Mouse (Mus musculus): ENCODE measurements around the gene Atp6v0a4.
A peak's percentile ranks its signal among the peaks of the same experiment; 100 is the strongest.

Gene Atp6v0a4

DNA sequence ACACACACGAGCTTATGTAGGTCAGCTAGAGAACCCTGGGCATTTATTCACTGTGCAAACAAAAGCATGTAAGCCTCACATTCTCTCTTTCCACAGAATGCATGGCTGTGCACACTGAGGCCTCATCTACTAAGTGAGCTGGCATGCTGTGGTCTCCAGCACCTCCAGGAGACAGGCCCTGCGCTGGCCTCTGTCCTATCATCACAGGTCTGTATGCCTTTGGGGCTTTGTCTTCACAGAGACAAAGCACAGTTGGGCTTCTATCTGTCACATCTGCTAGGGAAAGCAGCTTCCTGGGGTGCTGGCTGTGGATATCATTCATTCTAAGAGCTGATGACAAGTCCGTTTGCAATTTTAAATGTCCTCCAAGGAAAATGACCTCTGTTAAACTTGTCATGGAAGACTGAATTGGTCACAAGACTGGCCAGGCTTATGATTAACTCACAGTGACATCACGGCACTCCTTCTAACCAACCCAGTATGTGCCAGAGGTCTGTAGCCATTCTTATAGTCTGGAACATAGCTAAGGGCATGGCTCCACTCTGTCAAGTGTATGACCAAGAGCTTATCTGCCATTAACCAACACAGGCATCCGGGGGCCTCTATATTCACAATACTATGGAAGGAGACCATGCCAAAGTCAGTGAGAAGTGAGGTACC lies 52.1 kb downstream of the Atp6v0a4 start:
- peak; percentile 32 for DNase-seq

- DNase-seq: no peak
Observed at GRCm38 (mm10) chr6:38071256-38071655, 53.1 kb downstream of the Atp6v0a4 start.

DNA sequence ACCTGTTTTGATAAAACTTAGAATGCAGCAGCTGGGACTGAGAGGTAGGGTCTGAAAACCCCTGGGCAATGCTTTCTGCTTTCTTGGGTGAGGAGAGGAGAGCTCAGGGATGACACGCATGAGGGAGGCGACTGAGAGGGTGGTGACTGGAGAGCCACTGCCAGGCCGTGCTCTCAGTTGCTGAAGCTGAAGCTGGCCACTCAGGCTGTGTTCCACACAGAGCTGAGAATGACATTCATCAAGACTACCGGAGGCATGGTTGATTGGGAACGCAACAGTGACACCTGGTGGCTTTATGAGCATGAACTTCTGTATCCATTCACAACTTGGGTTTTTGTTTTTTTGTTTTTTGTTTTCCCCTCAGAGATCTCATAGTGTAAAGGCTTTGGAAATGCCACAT lies 58.2 kb downstream of the Atp6v0a4 start:
- peak; percentile 85 for DNase-seq

DNA sequence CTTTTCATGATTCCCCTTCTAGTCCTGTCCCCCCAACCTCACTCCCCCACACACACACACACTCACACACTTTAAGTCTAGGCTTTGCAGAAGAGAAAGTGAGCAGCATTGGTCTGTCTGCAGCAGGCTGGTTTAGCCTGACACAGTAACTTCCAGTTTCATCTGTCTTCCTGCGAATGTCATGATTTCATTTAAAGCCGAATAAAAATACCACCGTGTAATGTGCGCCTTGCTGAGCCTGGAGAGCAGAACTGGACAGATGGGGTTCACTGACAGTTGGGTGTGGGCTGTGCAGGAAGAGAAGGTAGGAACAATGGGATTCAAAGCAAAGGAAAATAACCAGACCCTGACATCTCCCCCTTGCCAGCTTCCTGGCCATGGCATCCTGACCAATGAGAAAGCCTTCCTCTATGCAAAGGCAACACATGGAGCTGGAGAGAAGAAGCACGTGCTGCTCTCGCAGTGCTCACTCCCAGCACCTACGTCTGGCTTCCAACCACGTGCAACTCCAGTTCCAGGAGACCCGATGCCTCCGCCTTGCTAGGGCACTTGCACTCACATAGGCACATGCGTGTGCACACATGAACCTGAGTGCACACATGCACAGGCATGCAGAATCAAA lies 58.8 kb downstream of the Atp6v0a4 start:
- no peak for DNase-seq

DNA sequence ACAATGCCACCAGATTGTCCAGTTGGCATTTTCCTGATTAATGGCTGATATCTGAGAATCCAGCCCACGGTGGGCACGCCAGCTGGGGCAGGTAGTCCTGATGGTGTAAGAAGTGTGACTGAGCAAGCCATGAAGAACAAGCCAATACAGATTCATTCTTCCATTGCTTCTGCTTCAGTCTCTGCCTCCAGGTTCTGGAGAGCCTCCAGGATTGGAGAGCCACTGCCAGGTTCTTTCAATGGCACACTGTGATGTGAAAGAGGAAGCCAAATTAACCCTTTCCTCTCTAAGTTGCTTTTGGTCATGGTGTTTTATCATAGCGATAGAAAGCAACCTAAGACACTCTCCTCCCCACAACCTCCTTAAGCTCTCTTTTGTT lies 59.3 kb downstream of the Atp6v0a4 start:
- no peak for DNase-seq

- no peak for DNase-seq
Observed at GRCm38 (mm10) chr6:38064621-38065020, 59.8 kb downstream of the Atp6v0a4 start.

GRCm38 (mm10) chr6:38058805-38059204 lies 65.6 kb downstream of the Atp6v0a4 start:
- DNase-seq: no peak

DNA sequence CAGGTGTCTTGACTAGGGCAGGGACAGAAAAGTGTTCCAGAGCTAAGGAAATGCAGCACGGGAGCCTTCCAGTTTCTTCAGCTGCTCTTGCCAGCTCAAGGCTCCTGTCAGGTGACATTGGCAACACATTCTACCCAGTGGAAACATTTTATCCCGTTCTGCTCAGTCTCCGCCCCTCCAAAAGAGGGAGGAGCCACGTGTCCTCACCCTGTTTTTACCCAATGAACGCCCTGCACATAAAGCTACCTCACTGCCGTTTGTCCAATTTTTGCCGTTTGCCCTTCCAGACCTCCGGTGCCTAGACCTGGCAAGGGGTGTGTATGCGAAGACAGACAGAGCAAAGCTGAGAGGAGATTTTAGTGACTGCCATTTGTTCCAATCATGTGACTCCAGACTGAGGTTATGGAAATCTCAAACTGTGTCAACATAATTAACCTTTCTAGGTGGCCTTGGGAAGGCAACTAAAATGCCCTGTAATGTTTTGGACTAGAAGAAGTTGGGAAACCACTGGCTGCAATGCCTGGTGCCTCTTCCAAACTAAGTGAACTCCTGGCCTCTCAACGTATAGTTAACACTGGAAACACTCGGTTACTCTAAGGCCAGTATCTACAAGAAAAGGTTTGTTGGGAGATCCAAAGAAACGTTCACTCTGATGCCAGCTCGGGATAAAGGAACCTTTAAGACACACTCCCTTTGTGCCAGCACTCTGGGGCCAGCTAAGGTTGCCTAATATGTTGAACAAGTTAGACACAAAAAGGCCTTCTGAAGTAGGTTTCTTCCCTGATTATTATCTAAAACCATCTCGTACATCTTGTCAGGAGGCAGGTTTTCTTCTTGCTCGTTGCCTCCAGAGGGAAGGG lies 68.7 kb downstream of the Atp6v0a4 start:
- DNase-seq: no peak

DNA sequence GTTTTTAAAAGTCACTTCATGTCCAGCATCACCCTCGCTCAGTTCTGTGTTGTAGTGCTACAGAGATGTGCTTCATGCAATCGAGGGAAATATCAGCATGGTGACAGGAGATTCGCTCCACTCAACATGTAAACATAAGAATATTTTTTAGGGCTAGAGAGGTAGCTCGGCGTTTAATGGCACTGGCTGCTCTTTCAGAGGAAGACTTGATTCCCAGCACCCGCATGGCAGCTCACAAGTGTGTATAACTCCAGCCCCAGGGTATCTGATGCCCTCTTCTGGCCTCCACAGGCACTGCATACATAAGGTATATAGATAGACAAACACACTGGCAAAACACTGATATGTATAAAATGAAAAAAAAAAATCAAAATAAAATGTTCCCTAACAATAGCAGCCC lies 74.8 kb downstream of the Atp6v0a4 start:
- no peak for DNase-seq

- DNase-seq: no peak
Observed at GRCm38 (mm10) chr6:38048800-38049561, 75.4 kb downstream of the Atp6v0a4 start.

DNA sequence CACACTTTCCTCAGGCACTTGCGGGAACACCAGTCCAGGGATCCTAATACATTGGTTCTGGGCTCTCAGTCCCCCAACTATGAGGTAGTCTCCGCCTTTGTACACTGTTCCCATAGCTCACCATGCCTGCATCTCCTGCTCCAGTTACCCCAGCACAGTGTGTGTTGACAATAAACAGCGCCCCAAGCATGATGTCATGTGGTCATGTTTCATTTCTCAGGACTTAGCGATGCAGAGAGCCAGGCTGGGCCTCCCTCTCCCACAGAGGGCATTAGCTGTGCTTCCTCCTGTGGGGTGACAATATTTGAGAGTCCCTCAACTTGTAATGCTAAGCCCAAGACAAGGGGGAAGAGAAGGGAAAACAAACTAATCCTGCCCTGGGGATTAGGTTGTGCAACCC lies 76.4 kb downstream of the Atp6v0a4 start:
- DNase-seq: peak; percentile 16

DNA sequence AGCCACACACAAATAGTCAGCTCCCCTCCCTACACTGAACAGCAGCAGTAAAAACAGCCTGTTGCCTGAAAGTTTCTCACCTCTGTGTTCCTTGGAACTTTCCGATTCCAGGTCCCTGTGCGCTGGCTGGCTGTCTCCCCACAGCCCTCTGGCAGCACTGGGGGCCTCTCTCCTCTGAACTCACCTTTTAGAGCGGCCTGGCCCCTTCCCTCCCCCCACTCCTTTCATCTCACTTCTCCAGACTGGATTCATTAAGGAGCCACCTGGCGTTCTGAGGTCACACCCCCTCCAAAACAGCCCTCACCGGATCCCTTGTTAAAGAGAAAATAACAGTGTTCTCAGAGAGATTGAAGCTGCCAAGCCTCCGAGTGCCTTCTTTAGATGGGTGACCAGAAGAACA lies 77.5 kb downstream of the Atp6v0a4 start, which contains the start of gene Svopl:
TSS of gene Svopl (minus strand) at position 159 of the 400 bp plus-strand sequence.
- no peak for DNase-seq

GRCm38 (mm10) chr6:38032801-38033566 lies 91.4 kb downstream of the Atp6v0a4 start:
- no peak for DNase-seq

DNA sequence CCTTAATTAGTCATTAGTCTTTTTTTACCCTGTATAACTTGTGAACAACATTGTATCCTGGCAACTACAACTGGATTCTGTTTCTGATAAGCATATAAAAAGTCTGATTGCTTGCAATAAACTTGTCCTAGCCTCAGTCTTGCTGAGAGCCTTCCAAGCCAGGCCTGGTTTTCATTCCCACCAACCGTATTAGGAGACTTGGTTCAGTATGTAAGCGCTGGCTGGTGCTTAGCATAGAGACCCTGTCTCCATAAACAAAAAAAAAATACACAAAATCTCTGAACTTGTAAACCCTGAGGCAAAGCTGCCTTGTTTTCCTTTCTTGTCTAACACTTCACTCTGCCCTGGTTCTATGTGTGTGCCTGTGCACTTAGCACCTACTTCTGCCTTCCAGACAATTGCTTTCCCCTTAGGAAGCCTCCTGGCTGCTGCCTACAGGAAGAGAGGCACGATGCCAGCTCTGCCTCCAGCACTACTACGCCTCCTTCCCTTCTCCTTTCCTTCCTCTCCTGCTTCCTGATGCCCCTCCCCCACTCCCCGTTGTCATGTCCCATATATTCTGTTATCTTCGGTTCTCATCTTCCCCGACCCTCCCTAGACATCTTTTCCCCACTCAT lies 92.4 kb downstream of the Atp6v0a4 start:
- DNase-seq: peak; percentile 15

DNA sequence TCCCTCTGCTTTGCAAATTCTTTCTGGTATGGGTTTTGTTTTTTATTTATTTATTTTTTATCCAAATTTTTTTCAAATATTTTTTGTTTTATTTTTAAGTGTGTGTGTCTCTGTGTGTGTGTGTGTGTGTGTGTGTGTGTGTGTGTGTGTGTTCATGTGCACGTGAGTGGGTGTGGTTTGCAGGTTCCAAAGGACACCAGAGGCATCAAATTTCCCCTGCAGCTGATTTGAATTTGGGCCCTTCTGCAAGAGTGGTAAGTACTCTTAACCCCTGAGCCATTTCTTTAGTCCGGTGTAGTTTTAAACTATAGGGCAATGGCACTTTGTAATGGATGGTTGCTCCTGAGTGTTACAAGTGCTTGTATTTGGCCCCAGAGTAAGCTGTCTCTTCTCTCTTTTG lies 96.2 kb downstream of the Atp6v0a4 start:
- DNase-seq: no peak

DNA sequence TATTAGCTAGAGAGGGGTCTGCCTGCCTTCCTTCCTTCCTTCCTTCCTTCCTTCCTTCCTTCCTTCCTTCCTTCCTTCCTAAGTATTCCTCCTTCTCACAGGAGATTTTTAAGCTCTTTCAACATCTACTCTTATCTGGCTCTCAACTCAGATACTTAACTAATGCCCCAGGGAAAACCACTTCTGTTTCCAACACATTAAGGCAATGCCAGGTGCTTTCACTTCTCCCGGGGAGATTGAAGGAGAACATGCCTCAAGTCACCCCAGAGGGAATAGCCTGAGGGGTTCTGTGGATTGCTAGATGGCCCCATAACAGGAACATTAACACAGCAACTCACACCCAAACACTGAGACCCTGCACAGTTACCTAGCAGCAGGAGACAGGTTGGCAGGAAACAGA lies 96.6 kb downstream of the Atp6v0a4 start:
- DNase-seq: peak; percentile 6

- no peak for DNase-seq
Observed at GRCm38 (mm10) chr6:38023284-38023683, 101.1 kb downstream of the Atp6v0a4 start.

DNA sequence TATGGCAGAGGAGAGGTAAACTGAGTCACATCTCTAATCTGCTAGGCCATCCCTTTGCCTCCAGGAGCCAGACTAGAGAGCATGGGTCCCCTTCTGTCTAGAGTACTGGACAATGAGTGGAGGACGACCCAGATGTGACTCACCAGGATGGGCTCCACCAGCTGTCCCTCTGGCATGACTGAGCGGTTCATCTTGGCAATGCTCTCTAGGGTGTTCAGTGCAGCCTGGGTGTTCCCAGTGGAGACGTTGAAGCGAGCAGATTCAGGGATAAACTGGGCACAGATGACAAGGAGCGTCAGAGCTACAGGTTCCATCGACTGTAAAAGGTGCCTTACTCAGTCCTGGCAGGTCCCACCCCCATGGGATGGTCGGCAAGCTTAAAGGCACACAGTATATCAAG lies 103.0 kb downstream of the Atp6v0a4 start:
- no peak for DNase-seq

DNA sequence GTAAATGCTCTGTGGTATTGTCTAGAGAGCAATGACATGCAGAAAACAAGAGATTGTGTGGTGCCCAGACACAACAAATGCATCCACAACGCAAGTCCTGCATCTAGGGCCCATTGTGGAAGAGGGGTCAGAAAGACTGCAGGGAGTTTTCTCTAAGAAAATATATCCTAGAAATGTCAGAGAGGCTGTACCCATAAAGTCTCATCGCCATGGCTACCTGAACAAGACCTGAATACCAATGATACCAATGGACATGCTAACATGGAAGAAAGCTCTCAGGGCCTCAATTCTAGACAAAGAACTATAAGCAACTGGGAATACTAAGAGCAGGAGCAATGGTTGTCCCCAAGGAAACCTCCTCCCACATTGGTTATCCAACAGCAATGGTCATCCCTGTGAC lies 111.6 kb downstream of the Atp6v0a4 start:
- DNase-seq: no peak

GRCm38 (mm10) chr6:38007459-38007858 lies 116.9 kb downstream of the Atp6v0a4 start:
- DNase-seq: peak; percentile 85
